Mouse (Mus musculus): ENCODE data around the gene Rap2c. TPM values are rescaled to one million over a fixed set of nuclear protein-coding genes. Genes with fewer than 3 reads are reported as not detected.

Gene Rap2c
- polyA plus RNA-seq (2014; fragmentation: Nextera tagmentation; extraction: Ambion mirVana) = 30.8 and 31.4 TPM in 2 replicates

- Histone ChIP-seq H3K4me1 (replicated peaks; ENCODE audit: control insufficient read depth, insufficient read depth, low read length) (no peaks in the 10 kb centered on the region), H3K4me3 (ENCODE audit: low read depth, low read length) (peak within 1 kb of the TSS; percentile 60), H3K9ac (ENCODE audit: low read depth, low read length) (peak within 1 kb of the TSS; percentile 77), H3K4me2 (replicated peaks; ENCODE audit: low read depth, low read length) (peak within 1 kb of the TSS; percentile 46), H3K36me3 (ENCODE audit: control insufficient read depth, insufficient read depth, low read length) (no peaks in the 10 kb centered on the region), H3K27ac (ENCODE audit: low read depth, low read length) (peak within 1 kb of the TSS; percentile 90), H3K9me3 (ENCODE audit: control insufficient read depth, low read length) (no peaks in the 10 kb centered on the region), H3K27me3 (ENCODE audit: control insufficient read depth, insufficient read depth, low read length) (no peaks in the 10 kb centered on the region)
- ATAC-seq (ENCODE audit: low FRiP score) (peak; percentile 87), DNase-seq (ENCODE audit: low spot score) (peak; percentile 74)
- WGBS = 12% methylated on average over 21 of the region's 92 CpGs
Observed at GRCm38 (mm10) chrX:51017851-51018785, at the start of gene Rap2c. Rap2c (minus strand) TSS chrX:51018018.

GRCm38 (mm10) chrX:51066539-51067286, 48.9 kb upstream of the Rap2c start:
- Histone ChIP-seq H3K9ac (ENCODE audit: low read depth, low read length) (no peak overlapping the region), H3K4me2 (replicated peaks; ENCODE audit: low read depth, low read length) (no peak overlapping the region), H3K4me3 (ENCODE audit: low read depth, low read length) (no peak overlapping the region), H3K27me3 (ENCODE audit: control insufficient read depth, insufficient read depth, low read length) (no peaks in the 10 kb centered on the region), H3K27ac (ENCODE audit: low read depth, low read length) (no peak overlapping the region), H3K4me1 (replicated peaks; ENCODE audit: control insufficient read depth, insufficient read depth, low read length) (no peaks in the 10 kb centered on the region), H3K9me3 (ENCODE audit: control insufficient read depth, low read length) (no peaks in the 10 kb centered on the region), H3K36me3 (ENCODE audit: control insufficient read depth, insufficient read depth, low read length) (no peaks in the 10 kb centered on the region)
- WGBS = 76% methylated on average over 11 of the region's 11 CpGs
- ATAC-seq (ENCODE audit: low FRiP score) (no peak), DNase-seq (ENCODE audit: low spot score) (no peak)

GRCm38 (mm10) chrX:51065773-51066172, 48.0 kb upstream of the Rap2c start:
- H3K27ac ChIP-seq (ENCODE audit: low read depth, low read length) = no peak overlapping the region
- no peaks in the 10 kb centered on the region for H3K36me3 ChIP-seq (ENCODE audit: control insufficient read depth, insufficient read depth, low read length)
- H3K4me2 ChIP-seq (replicated peaks; ENCODE audit: low read depth, low read length) = no peak overlapping the region
- 24% methylated on average over 6 of the region's 6 CpGs for WGBS
- H3K9ac ChIP-seq (ENCODE audit: low read depth, low read length) = no peak overlapping the region
- ATAC-seq (ENCODE audit: low FRiP score) (no peak), DNase-seq (ENCODE audit: low spot score) (peak; percentile 64)
- H3K4me1 ChIP-seq (replicated peaks; ENCODE audit: control insufficient read depth, insufficient read depth, low read length) = no peaks in the 10 kb centered on the region
- no peaks in the 10 kb centered on the region for H3K27me3 ChIP-seq (ENCODE audit: control insufficient read depth, insufficient read depth, low read length)
- no peaks in the 10 kb centered on the region for H3K9me3 ChIP-seq (ENCODE audit: control insufficient read depth, low read length)
- H3K4me3 ChIP-seq (ENCODE audit: low read depth, low read length) = no peak overlapping the region

DNA sequence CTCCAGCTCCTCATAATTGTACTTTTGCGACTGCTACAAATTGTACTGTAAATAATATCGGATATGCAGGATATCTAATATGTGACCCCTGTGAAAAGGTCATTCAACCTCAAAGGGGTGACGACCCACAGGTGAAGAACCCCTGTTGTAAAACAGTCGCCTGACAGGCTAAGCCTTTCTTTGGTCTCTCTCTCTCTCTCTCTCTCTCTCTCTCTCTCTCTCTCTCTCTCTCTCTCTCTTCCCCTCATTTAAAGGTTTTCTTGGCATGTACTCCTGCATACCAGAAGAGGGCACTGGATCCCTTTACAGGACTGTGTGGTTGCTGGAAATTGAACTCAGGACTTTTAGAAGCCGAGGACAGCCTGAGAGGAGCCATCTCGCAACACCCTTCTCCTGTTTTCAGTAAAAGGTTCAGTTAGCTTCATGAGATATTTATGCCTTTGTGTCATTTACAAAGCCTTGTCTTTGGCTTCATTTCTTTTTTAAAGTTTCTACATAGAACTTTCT, 47.4 kb upstream of the Rap2c start:
- 59% methylated on average over 6 of the region's 6 CpGs for WGBS
- Histone ChIP-seq H3K4me1 (replicated peaks; ENCODE audit: control insufficient read depth, insufficient read depth, low read length) (no peaks in the 10 kb centered on the region), H3K9me3 (ENCODE audit: control insufficient read depth, low read length) (no peaks in the 10 kb centered on the region), H3K27me3 (ENCODE audit: control insufficient read depth, insufficient read depth, low read length) (no peaks in the 10 kb centered on the region), H3K36me3 (ENCODE audit: control insufficient read depth, insufficient read depth, low read length) (no peaks in the 10 kb centered on the region), H3K4me3 (ENCODE audit: low read depth, low read length) (no peak overlapping the region), H3K4me2 (replicated peaks; ENCODE audit: low read depth, low read length) (no peak overlapping the region), H3K27ac (ENCODE audit: low read depth, low read length) (no peak overlapping the region), H3K9ac (ENCODE audit: low read depth, low read length) (no peak overlapping the region)
- no peak for DNase-seq (ENCODE audit: low spot score)
- ATAC-seq (ENCODE audit: low FRiP score) = no peak

DNA sequence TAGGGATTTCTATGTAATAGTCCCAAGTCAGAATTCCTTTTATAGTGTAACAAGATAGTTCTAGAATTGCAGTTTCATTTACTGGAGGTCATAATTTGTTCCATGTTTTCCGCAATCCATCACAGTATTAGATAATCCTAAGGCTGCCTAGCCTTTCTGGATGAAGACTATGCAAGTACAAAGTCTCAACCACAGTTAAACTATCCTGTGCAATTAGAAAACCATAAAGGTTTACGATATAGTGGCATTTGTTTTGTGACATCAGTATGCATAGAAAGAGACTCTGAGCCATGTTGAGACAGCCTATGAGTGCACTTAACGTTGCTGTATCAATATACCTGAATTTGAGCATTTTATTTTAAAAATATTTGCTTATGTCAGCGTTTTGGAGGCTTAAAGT, 42.4 kb upstream of the Rap2c start:
- Histone ChIP-seq H3K4me2 (replicated peaks; ENCODE audit: low read depth, low read length) (no peak overlapping the region), H3K4me3 (ENCODE audit: low read depth, low read length) (no peak overlapping the region), H3K4me1 (replicated peaks; ENCODE audit: control insufficient read depth, insufficient read depth, low read length) (no peaks in the 10 kb centered on the region), H3K36me3 (ENCODE audit: control insufficient read depth, insufficient read depth, low read length) (no peaks in the 10 kb centered on the region), H3K9ac (ENCODE audit: low read depth, low read length) (no peak overlapping the region), H3K27me3 (ENCODE audit: control insufficient read depth, insufficient read depth, low read length) (no peaks in the 10 kb centered on the region), H3K27ac (ENCODE audit: low read depth, low read length) (no peak overlapping the region), H3K9me3 (ENCODE audit: control insufficient read depth, low read length) (no peaks in the 10 kb centered on the region)
- WGBS = 77% methylated on average over 4 of the region's 4 CpGs
- ATAC-seq (ENCODE audit: low FRiP score) = no peak
- no peak for DNase-seq (ENCODE audit: low spot score)

- DNase-seq (ENCODE audit: low spot score) (no peak), ATAC-seq (ENCODE audit: low FRiP score) (no peak)
- no peak overlapping the region for H3K27ac ChIP-seq (ENCODE audit: low read depth, low read length)
- no peaks in the 10 kb centered on the region for H3K9me3 ChIP-seq (ENCODE audit: control insufficient read depth, low read length)
- no peak overlapping the region for H3K9ac ChIP-seq (ENCODE audit: low read depth, low read length)
- no peak overlapping the region for H3K4me2 ChIP-seq (replicated peaks; ENCODE audit: low read depth, low read length)
- H3K4me1 ChIP-seq (replicated peaks; ENCODE audit: control insufficient read depth, insufficient read depth, low read length) = no peaks in the 10 kb centered on the region
- H3K4me3 ChIP-seq (ENCODE audit: low read depth, low read length) = no peak overlapping the region
- WGBS = 88% methylated on average over 4 of the region's 4 CpGs
- no peaks in the 10 kb centered on the region for H3K36me3 ChIP-seq (ENCODE audit: control insufficient read depth, insufficient read depth, low read length)
- H3K27me3 ChIP-seq (ENCODE audit: control insufficient read depth, insufficient read depth, low read length) = no peaks in the 10 kb centered on the region
Observed at GRCm38 (mm10) chrX:51058741-51059140, 40.9 kb upstream of the Rap2c start.

- H3K4me1 ChIP-seq (replicated peaks; ENCODE audit: control insufficient read depth, insufficient read depth, low read length) = no peaks in the 10 kb centered on the region
- no peak overlapping the region for H3K4me2 ChIP-seq (replicated peaks; ENCODE audit: low read depth, low read length)
- H3K9me3 ChIP-seq (ENCODE audit: control insufficient read depth, low read length) = no peaks in the 10 kb centered on the region
- no peak overlapping the region for H3K9ac ChIP-seq (ENCODE audit: low read depth, low read length)
- DNase-seq (ENCODE audit: low spot score) (no peak), ATAC-seq (ENCODE audit: low FRiP score) (no peak)
- H3K4me3 ChIP-seq (ENCODE audit: low read depth, low read length) = no peak overlapping the region
- no peak overlapping the region for H3K27ac ChIP-seq (ENCODE audit: low read depth, low read length)
- WGBS = 89% methylated on average over 5 of the region's 5 CpGs
- no peaks in the 10 kb centered on the region for H3K36me3 ChIP-seq (ENCODE audit: control insufficient read depth, insufficient read depth, low read length)
- no peaks in the 10 kb centered on the region for H3K27me3 ChIP-seq (ENCODE audit: control insufficient read depth, insufficient read depth, low read length)
Observed at GRCm38 (mm10) chrX:51058317-51058716, 40.5 kb upstream of the Rap2c start.

GRCm38 (mm10) chrX:51051680-51052461, 34.1 kb upstream of the Rap2c start:
- Histone ChIP-seq H3K27me3 (ENCODE audit: control insufficient read depth, insufficient read depth, low read length) (no peaks in the 10 kb centered on the region), H3K9me3 (ENCODE audit: control insufficient read depth, low read length) (no peaks in the 10 kb centered on the region), H3K4me1 (replicated peaks; ENCODE audit: control insufficient read depth, insufficient read depth, low read length) (no peaks in the 10 kb centered on the region), H3K4me2 (replicated peaks; ENCODE audit: low read depth, low read length) (no peak overlapping the region), H3K9ac (ENCODE audit: low read depth, low read length) (no peak overlapping the region), H3K36me3 (ENCODE audit: control insufficient read depth, insufficient read depth, low read length) (no peaks in the 10 kb centered on the region), H3K27ac (ENCODE audit: low read depth, low read length) (no peak overlapping the region), H3K4me3 (ENCODE audit: low read depth, low read length) (no peak overlapping the region)
- DNase-seq (ENCODE audit: low spot score) (no peak), ATAC-seq (ENCODE audit: low FRiP score) (no peak)
- WGBS = 70% methylated on average over 3 of the region's 3 CpGs

Measured in hindbrain, embryonic 11.5 days (tissue).